Mouse (Mus musculus): ENCODE measurements around the gene Cox5b.
"Not testable (repeated sequence)": the region's sequence is repeated elsewhere in the genome, so short reads cannot be mapped to it uniquely, and the experiment has no call there.

Cox5b gene

GRCm38 (mm10) chr1:36691271-36692155 lies at the start of gene Cox5b:
Gene Cox5b (plus strand): TSS chr1:36691449.
- peak; percentile 87 for DNase-seq (ENCODE audit: low spot score)

DNA sequence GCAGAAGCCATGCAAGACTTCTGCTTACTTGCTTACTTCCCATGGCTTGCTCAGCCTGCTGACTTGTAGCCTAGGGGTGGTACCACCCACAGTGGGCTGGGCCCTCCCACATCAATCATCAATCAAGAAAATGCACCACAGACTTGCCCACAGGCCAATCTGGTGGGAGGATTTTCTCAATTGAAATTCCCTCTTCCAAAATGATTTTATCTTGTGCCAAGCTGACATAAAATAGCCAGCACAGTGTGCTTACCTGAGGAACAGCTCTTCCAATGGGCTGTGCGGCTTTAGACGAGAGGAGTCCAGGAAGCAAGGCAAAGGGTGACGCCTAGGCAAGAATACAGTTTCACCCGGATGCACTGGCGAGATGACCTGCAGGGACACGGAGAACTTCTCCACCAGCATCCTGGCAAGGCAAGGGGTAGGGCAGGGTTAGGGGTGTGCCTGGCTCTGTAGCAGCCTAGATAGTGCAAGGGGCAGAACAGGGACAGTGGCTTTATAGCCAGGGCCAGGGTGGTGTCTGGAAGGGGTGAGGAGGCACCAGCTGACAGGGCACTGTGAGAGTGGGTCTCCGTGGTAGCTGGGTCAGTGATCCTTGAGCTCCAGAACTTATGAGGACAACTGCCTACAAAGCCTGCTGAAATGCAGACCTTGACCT lies 47.2 kb upstream of the Cox5b start:
- DNase-seq (ENCODE audit: low spot score): no peak

- DNase-seq (ENCODE audit: low spot score): no peak
Measured at GRCm38 (mm10) chr1:36644615-36645007, 46.6 kb upstream of the Cox5b start.

- DNase-seq (ENCODE audit: low spot score): no peak
Measured at GRCm38 (mm10) chr1:36646285-36646684, 45.0 kb upstream of the Cox5b start.

DNA sequence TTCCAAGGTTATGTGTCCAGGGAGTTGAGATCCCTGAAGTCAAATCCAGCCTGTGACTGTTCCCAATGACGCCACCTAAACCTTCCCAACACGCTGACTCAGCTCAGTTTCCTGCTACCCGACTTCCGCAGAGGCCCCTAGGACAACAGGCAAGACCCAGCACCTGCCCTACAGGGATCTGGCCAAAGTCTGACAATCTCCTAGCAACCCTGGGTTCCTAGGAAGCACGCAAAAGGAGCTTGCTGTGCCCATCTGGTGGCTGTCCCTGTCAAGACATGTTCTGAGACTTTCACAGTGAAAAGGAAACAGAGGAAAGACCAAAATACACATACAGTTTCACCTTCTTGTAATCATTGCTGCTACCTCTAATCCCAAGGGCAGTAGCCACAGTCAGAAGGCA lies 43.6 kb upstream of the Cox5b start:
- DNase-seq (ENCODE audit: low spot score): no peak

DNA sequence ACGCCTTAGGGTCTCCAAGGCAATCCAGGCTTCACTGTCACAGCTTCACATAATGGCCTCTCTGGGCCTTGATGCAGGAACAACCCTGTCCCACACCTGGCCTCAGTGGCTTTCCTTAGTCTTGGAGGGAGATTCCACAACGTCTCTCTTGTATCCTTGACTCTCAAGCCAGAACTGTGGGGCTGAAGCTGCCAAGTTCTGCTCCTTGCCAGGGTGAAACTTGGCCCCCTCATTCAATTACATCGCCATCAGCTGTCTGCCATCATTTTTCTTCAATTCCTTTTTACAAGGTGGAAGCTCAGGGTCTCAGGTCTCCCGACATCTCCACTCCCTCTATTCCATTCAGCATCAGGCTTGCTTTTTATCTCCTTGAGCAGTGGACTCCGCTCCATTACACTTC lies 36.2 kb upstream of the Cox5b start:
- DNase-seq (ENCODE audit: low spot score): no peak

- DNase-seq (ENCODE audit: low spot score): no peak
Measured at GRCm38 (mm10) chr1:36656233-36656632, 35.0 kb upstream of the Cox5b start.

DNA sequence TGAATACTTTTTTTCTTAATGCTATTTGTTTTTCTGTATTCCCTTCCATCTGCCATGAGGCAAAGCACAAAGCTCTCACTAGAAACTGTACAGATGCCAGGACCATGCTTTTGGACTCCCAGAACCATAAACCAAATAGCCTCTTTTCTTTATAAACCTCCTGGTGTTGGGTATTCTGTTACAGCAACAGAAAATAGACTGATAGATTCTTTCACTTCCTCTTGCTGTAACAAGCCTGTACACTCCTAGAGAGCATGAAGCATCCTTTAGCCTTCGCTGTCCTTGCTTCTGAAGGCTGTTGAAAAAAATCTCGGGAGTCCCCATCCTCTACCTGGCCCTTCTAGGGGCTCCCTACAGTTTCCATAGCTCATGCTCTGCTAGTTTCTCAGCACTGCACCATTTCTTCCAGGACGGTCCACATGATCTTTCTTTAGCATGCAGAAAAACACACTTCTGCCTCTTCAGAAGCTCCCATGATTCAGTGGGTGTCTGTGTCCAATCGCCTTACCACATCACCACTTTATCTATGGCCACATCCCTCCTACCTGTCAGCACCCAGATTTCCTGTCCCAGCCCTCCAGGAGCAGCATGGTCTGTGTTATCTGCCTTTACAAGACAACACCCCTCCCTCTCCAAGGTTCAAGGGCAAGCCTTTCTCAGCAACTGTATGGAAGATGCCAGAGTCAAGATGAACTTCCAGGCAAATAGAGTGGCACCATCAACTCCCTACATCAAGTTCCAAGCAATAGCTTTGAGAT lies 33.4 kb upstream of the Cox5b start:
- DNase-seq (ENCODE audit: low spot score): no peak

DNA sequence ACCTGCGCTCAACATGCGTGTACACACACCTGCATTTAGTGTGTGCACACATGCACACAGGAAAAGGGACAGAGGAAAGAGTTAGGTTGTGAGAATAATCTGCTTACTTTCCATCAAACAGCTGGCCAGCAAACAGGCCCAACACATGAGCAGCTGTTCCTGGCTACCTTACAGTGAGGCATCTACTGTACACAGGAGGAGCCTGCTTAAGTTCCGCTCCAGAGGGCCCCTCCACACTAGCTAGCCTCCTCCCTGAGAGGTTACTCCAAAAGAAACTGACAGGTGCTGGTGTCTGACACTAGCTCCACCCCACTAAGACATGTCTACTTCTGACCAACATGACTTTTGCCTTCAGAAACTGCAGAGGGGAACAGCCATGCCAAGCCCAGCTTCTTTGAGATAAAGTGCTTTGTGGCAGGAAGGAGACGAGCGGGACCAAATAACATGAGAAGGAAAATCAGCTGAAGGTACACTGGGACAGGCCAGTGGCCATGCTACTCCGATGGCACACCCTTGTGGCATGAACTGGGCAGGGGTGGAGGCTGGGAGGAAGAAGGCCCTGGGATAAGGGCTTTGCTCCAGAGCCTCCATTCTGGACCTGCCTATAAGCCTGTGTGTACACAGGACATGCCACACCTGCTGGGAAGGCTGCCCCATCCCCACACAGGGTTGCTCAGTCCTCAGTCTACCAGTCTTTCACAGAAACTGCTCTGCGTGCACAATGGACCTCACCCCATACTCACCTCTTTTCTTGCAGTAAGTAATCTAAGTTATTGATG lies 32.4 kb upstream of the Cox5b start:
- DNase-seq (ENCODE audit: low spot score): no peak

DNA sequence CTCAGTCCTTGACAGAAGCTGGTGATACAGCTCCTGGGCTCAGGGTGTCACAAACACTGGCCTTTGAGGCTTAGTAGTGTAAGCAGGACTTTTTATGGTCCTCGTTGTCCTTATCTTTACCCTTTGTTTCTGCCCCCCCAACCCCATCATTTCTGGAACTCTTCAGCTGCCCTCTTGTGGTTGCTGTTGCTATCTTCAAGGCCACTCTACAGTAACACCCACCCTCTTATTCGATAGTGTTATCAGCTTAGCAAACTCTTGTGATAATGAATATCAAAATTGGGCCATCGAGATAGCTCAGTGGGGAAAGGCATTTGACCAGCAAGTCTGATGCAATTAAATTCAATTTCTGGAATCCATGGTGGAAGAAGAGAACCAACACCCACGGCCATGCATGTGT lies 26.8 kb upstream of the Cox5b start:
- no peak for DNase-seq (ENCODE audit: low spot score)

DNA sequence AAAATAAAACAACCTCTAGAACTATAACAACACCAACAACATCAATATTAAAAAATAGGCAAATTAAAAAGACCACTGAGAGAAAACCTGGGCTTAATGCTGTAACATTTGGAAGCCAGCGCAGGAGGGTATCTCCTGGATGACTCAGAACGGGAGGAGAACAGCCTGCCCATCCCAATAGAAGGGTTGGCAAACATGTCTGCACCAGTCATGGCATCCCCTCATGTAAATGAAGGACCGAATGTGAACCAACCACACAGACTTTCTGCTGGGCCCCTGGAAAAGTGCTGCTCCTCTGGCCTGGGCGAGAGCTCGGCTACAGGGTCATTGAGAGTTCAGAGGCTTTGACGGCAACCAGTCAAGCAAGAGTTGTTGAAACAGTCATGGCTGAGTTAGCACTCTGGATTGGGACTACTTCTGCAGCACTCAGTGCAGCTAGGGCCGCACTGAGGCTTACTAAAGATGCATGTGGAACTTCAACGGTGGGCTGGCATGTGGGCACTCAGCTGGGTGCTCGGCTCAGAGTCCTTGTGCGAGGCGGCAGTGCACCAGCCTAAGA lies 26.0 kb upstream of the Cox5b start:
- DNase-seq (ENCODE audit: low spot score): no peak

- DNase-seq (ENCODE audit: low spot score): no peak
Measured at GRCm38 (mm10) chr1:36665934-36666333, 25.3 kb upstream of the Cox5b start.

GRCm38 (mm10) chr1:36668007-36668406 lies 23.2 kb upstream of the Cox5b start:
- not testable (repeated sequence) for DNase-seq (ENCODE audit: low spot score)

DNA sequence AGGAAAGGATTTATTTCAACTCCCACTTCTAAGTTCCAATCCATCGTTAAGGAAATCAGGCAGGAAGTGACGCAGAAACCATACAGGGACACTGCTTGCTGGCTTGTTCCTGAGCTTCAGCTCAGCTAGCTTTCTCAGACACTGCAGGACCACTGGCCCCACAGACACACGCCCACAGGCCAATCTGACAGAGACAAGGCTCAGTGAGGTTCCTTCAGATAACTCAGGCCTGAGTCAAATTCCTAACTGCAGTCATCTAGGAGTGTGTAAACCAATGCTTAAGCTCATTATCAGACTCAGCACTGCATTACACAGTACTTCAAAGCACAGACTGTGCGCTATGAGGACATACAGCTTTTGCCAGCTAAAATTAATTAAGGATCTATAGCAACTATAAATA lies 21.0 kb upstream of the Cox5b start:
- DNase-seq (ENCODE audit: low spot score): no peak

DNA sequence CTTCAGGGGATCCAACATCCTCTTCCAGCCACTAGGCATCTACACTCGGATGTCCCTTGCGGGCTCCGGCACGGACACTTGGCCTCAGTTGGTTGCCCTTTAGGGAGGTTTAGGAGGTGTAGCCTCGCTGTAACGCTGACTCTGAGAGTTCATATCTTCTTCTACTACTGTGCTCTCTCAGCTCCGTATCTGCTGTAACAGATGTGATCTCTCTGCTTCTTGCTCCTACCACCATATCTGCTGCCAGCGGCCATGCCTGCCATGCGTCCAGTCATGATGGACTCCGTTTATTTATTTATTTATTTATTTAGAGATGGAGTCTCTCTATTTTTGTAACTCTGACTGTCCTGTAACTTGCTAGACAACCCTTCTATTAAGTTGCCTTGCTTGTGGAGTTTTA lies 20.0 kb upstream of the Cox5b start:
- no peak for DNase-seq (ENCODE audit: low spot score)

- DNase-seq (ENCODE audit: low spot score): no peak
Measured at GRCm38 (mm10) chr1:36672648-36673350, 18.4 kb upstream of the Cox5b start.

DNA sequence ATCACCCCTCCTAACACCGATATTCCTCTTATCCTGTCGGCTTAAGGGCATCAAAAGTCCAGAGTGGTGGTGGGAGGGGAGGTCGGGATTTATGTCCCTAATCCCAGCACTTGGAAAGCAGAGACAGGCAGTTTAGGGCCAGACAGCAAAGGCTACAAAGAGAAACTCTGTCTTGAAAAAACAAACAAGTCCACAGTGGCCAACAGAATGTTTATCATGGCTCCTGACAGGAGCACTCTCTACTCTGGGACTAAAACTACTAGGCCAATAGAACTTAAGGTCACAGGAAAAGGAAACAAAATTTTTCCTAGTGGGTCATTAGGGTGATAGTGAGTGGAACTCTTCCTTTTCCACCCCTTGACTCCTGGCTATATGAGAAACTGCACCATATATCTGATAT lies 16.3 kb upstream of the Cox5b start:
- no peak for DNase-seq (ENCODE audit: low spot score)

DNA sequence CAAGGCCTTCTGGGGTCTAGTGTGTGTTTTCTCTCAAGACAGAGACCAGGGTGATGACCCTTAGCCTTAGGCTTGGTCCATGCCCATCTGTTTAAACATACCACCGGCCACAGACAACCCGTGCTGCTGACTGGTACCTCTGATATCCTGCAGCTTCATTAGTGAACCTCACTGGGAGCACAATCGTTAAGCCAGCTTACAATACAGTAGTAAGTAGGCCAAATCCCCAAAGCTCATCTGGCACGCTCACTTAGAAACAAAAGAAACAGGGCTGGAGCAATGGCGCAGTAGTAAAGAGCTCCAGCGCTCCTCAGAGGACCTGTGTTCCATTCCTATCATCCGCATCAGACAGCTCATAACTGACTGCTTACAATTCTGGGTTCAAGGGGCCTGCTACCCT lies 10.4 kb upstream of the Cox5b start:
- DNase-seq (ENCODE audit: low spot score): no peak

DNA sequence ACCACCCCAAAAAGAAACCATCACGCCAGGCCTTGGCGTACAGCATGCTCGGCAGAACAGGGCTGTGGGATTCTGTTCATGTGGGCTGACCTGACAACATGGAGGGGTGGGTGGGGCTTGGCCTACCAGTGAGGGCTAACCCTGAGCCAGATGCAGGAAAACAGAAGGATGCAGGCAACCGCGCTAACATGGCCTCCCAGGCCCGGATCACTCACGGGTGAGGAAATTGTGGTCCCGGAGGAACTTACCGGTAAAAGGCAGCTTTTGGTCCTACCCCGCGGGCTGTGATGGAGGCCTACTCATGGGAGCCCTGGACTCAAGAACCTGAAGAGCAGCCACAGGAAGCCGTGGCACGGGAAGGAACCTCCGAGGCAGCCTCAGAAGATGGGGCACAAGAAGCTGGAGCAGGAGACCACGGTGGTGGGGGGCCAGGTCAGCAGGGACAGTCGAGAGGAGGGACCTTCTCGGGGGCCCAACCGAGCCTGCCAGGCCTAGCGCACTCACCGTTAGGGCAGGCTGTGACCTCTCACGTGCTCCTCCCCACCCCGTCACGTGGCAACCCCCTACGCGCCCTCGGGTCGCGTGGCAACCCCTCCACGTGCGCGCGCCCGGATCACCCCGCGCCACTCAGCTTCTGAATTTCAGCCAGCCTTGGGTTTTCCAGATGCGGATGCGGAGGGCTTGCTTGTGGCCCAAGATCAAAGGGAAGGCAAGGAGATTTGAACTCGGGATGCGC lies 8.5 kb upstream of the Cox5b start, which contains the start of gene Fam178b:
TSS of gene Fam178b (minus strand) at position 564 of the 736 bp plus-strand sequence.
- DNase-seq (ENCODE audit: low spot score): no peak

- peak; percentile 42 for DNase-seq (ENCODE audit: low spot score)
Measured at GRCm38 (mm10) chr1:36683810-36684467, 7.3 kb upstream of the Cox5b start.
